Mouse (Mus musculus) ES-E14 (cell line): Measurements from ENCODE around the gene 3425401B19Rik. TPM values are rescaled to one million over a fixed set of nuclear protein-coding genes. Genes with fewer than 3 reads are reported as not detected.

Experiments
- DNase-seq: peaks from one replicate; pipeline ENCODE4 v3.0.0-alpha.2; 2013; ENCODE audit warnings: low read depth, low spot score
- H3K27ac ChIP-seq: 2 replicates; pipeline ENCODE4 v1.5.1; 2012; ENCODE audit warnings: low read depth, mild to moderate bottlenecking, low read length, moderate library complexity, mixed read lengths; ENCODE audit not compliant: poor library complexity, insufficient read depth, severe bottlenecking
- H3K36me3 ChIP-seq: 2 replicates; pipeline ENCODE4 v1.6.1; 2012; ENCODE audit warnings: mild to moderate bottlenecking, low read length, moderate library complexity, mixed read lengths; ENCODE audit not compliant: control insufficient read depth, poor library complexity, insufficient read depth, severe bottlenecking
- H3K4me1 ChIP-seq, 2 experiments: fragments of 150-350 bp in 1 of 2; sonication (generic) in 1 of 2; 2 replicates each; pipeline ENCODE4 v1.6.1; 2012; ENCODE audit warnings: low read length in 2 of 2, mild to moderate bottlenecking in 1 of 2, mixed read lengths in 1 of 2; ENCODE audit not compliant: control insufficient read depth in 2 of 2, insufficient read depth in 2 of 2, poor library complexity in 1 of 2
- H3K4me3 ChIP-seq, 2 experiments: fragments of 150-350 bp in 1 of 2; sonication (generic) in 1 of 2; 2 replicates each; pipeline ENCODE4 v1.5.1; 2012; ENCODE audit warnings: low read length in 2 of 2, low read depth in 1 of 2, mild to moderate bottlenecking in 1 of 2, mixed read lengths in 1 of 2; ENCODE audit not compliant: insufficient read depth in 1 of 2, poor library complexity in 1 of 2, severe bottlenecking in 1 of 2
- H3K9ac ChIP-seq: 2 replicates; pipeline ENCODE4 v1.6.1; 2012; ENCODE audit warnings: low read depth, mild to moderate bottlenecking, low read length, mixed read lengths; ENCODE audit not compliant: poor library complexity, insufficient read depth, severe bottlenecking
- H3K9me3 ChIP-seq: fragments of 150-350 bp; sonication (generic); 2 replicates; pipeline ENCODE4 v1.6.1; 2012; ENCODE audit warnings: low read depth, mild to moderate bottlenecking, low read length; ENCODE audit not compliant: control insufficient read depth, insufficient read depth
- CHD2 ChIP-seq: IDR thresholded peaks from 2 replicates; pipeline ENCODE4 v1.6.1; 2014; ENCODE audit warnings: mild to moderate bottlenecking, low read depth, low read length, inconsistent platforms
- HCFC1 ChIP-seq: IDR thresholded peaks from 2 replicates; pipeline ENCODE4 v1.6.1; 2012; ENCODE audit warnings: low read length, inconsistent platforms, borderline replicate concordance; ENCODE audit not compliant: insufficient read depth
- MAFK ChIP-seq: IDR thresholded peaks from 2 replicates; pipeline ENCODE4 v1.6.1; 2014; ENCODE audit warnings: mild to moderate bottlenecking, low read depth, low read length, inconsistent platforms; ENCODE audit not compliant: insufficient read depth
- ZC3H11A ChIP-seq: IDR thresholded peaks from 2 replicates; pipeline ENCODE4 v1.6.1; 2012; ENCODE audit warnings: low read depth, mild to moderate bottlenecking, inconsistent platforms, low read length, borderline replicate concordance
- ZNF384 ChIP-seq: IDR thresholded peaks from 2 replicates; pipeline ENCODE4 v1.6.1; 2012; ENCODE audit warnings: low read depth, low read length, inconsistent platforms
- in situ Hi-C, 2 experiments: fragments of 600-800 bp; cut with MboI; formaldehyde crosslinking; loops; one replicate each; pipeline ENCODE4 v1.15.1; 2025; ENCODE audit warnings: low sequenced_read_pairs in 2 of 2, inconsistent platforms in 1 of 2; ENCODE audit not compliant: unreplicated experiment in 2 of 2
- total RNA-seq: library from RNA; depleted of rRNA; stranded (reverse); fragments of 300-350 nt; gene quantifications from 2 replicates; pipeline ENCODE4 v1.2.3, GENCODE M21; 2012; rRNA removed

The 3425401B19Rik gene
- 0.31 TPM in 1 of 2 replicates, not detected in the other for total RNA-seq

DNA sequence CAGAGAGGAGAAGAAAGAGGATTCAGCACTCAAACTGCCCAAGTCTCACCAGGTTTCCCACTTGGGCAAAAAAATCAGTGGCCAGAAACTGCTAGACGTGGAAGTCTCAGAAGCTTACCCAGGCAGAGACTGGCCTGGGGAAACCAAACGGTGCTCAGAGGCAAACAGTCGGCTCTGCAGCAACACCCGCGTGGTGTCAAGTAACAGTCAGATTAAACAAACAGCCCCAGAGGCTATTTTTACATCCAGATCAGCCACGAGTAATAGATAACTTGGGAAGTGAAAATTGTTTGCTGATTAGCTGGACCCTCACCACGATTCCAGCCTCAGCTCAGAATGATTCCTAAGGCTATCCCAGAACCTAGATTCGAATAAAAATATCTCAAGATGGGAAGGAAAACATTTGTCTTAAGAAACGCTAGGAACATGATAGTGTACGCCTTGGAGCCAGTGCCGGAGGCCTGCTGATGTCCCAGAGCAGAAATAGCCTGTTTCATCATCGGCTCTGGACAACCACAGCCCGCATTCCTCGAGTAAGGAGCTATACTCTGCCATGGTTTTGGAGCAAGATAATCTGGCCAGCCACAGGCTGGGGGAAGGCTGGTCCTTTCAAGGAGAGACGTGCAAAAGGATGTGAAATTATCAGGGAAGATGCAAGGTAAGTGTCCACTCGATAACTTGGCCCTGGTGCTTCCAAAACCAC, at the start of gene 3425401B19Rik:
Gene 3425401B19Rik (minus strand): TSS at position 170 of the 703 bp plus-strand sequence.
- in situ Hi-C loops, result no loop called here
- no peak within 1 kb of the TSS for H3K27ac ChIP-seq
- H3K9ac ChIP-seq, result no peak within 1 kb of the TSS
- no peak for DNase-seq
- H3K9me3 ChIP-seq, result no peaks in the 10 kb centered on the region
- H3K36me3 ChIP-seq, result no peaks in the 10 kb centered on the region
- no peaks in the 10 kb centered on the region for H3K4me1 ChIP-seq
- TF ChIP-seq ZNF384 (no peak), MAFK (no peak), ZC3H11A (no peak), HCFC1 (no peak)
- no peak within 1 kb of the TSS for H3K4me3 ChIP-seq

DNA sequence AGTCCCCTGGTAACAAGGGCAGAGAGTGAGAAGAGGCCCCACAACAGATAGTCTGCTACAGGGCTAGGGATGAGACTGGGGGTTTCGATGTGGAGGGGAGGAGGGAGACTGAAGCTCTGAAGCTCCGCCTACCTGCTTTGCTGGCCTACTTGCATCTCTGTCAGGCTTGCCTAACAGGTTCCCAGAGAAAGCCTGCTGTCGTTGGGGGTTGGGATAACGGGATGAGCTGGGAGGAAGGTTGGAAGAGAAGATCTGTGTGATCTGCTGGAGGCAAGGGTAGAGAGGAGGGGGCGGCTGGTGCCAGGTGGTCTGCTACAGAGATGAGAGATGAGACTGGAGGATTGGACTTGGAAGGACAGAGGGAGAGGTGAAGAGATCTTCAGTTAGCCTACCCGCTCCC, 47.9 kb upstream of the 3425401B19Rik start:
- Histone ChIP-seq H3K9me3 (no peaks in the 10 kb centered on the region), H3K36me3 (no peaks in the 10 kb centered on the region), H3K4me3 (no peak overlapping the region), H3K4me1 (no peaks in the 10 kb centered on the region), H3K9ac (no peak overlapping the region), H3K27ac (no peak overlapping the region)
- TF ChIP-seq HCFC1 (no peak), CHD2 (no peak)
- in situ Hi-C loops, result no loop called here
- no peak for DNase-seq

DNA sequence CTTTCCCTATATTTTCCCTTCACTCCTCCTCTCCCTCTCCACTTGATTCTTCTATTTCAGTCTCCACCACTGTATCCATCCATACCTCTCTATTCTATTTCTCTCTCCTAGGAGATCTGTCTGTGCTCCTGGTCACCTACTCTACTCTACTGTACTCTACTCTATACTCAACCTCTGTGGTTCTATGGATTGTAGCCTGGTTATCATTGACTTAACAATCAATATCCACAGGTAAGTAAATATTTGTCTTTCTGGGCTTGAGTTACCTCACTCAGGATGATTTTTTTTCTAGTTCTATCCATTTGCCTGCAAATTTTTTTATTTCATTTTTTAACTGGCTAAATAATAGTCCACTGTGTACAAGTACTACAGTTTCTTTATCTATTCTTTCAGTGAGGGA, 41.8 kb upstream of the 3425401B19Rik start:
- no peaks in the 10 kb centered on the region for H3K9me3 ChIP-seq
- in situ Hi-C loops, result no loop called here
- TF ChIP-seq HCFC1 (no peak), ZNF384 (no peak), ZC3H11A (no peak), CHD2 (no peak)
- no peak for DNase-seq
- no peak overlapping the region for H3K27ac ChIP-seq
- no peaks in the 10 kb centered on the region for H3K36me3 ChIP-seq
- no peaks in the 10 kb centered on the region for H3K4me1 ChIP-seq
- H3K9ac ChIP-seq, result no peak overlapping the region
- no peak overlapping the region for H3K4me3 ChIP-seq

DNA sequence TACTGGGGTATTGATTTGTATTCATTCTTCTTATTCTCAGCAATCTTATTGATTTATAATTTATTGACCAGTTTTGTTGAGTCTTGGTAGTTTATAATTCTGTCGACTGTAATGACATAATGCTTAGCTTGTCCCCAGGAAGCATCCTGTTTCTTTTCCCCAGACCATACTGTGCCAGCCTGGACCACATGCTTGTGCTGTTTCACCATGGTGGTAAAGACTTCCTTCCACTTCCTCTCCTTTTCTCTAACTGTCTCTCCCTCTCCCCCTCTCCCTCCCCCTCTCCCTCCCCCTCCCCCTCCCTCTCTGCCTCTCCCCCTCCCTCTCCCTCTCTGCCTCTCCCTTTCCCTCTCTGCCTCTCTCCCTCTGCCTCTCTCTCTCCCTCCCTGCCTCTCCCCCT, 36.4 kb upstream of the 3425401B19Rik start:
- DNase-seq, result no peak
- no peaks in the 10 kb centered on the region for H3K36me3 ChIP-seq
- TF ChIP-seq ZC3H11A (no peak), MAFK (no peak), CHD2 (no peak), ZNF384 (no peak), HCFC1 (no peak)
- in situ Hi-C loops, result no loop called here
- H3K4me1 ChIP-seq, result no peaks in the 10 kb centered on the region
- no peak overlapping the region for H3K9ac ChIP-seq
- H3K4me3 ChIP-seq, result no peak overlapping the region
- no peaks in the 10 kb centered on the region for H3K9me3 ChIP-seq
- no peak overlapping the region for H3K27ac ChIP-seq
